Mouse (Mus musculus) embryonic fibroblast, embryonic 13.5 days (primary cell): ENCODE measurements around the gene Herpud1.

Source experiments
- CTCF ChIP-seq: IDR thresholded peaks from 2 replicates; pipeline ENCODE4 v1.5.1; 2011; ENCODE audit warnings: mild to moderate bottlenecking, control low read depth, low read length, moderate library complexity, borderline replicate concordance; ENCODE audit not compliant: insufficient read depth
- POLR2A ChIP-seq: IDR thresholded peaks from 2 replicates; pipeline ENCODE4 v1.6.1; 2011; ENCODE audit warnings: low read depth, mild to moderate bottlenecking, control low read depth, low read length, moderate library complexity

DNA sequence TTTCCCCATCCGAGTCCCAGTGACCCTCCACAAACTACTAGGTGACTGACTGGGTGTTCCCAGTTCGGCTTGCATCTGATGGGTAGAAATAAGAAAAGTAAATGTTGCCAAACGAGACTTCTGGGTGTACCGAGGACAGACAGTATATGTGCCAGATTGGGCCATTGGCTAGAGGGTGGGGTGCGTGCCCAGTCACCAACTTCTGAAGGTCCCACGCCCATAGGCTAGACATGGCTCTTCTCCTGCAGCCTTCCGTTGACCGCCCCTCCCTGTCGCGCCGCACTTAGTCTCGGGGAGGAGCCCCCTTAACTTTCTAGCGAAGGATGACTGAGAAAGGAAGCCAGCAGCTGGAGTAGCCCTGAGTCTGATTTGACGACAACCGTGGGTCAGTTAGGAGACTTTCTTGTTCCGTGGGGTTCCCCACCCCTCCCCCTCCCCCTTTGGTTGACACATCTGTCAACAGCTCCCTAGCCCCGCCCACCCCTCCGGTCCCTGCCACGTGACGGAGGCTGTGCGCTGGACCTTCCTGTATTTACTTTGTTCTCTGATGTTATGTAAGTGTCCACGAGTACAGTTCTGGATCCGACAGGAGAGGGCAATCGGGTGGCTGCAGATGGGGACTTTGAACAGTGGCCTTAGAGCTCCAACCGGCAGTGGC is 918 bp downstream of the Herpud1 start:
- TF ChIP-seq POLR2A (peak; percentile 44), CTCF (no peak)
